Mouse (Mus musculus) lung, embryonic 14.5 days (tissue): ENCODE measurements at regions not wholly inside any gene's neighbourhood (a gene's known extent, or its start where the extent isn't known, plus 50 kb on each side); places are given as distances from the start of the nearest gene placed in this dataset.

Source experiments
- ATAC-seq: fragments of 200-750 bp; cut with Nextera tagmentation; 2 replicates; pipeline ENCODE4 v1.8.0; 2017; ENCODE audit warnings: mild to moderate bottlenecking, moderate TSS enrichment, moderate library complexity; ENCODE audit not compliant: insufficient read depth
- DNase-seq: peaks from one replicate; pipeline ENCODE4 v3.0.0-alpha.2; 2015
- H3K27ac ChIP-seq: fragments of 300-500 bp; sonication (generic); 2 replicates; pipeline ENCODE4 v1.5.1; 2014; ENCODE audit warnings: low read depth, mild to moderate bottlenecking, moderate library complexity
- H3K27me3 ChIP-seq: fragments of 300-500 bp; sonication (generic); 2 replicates; pipeline ENCODE4 v1.6.1; 2014; ENCODE audit warnings: low read length, control low read depth; ENCODE audit not compliant: insufficient read depth
- H3K36me3 ChIP-seq: fragments of 300-500 bp; sonication (generic); 2 replicates; pipeline ENCODE4 v1.6.1; 2014; ENCODE audit warnings: control low read depth; ENCODE audit not compliant: insufficient read depth
- H3K4me1 ChIP-seq: fragments of 300-500 bp; sonication (generic); 2 replicates; pipeline ENCODE4 v1.6.1; 2014; ENCODE audit warnings: antibody characterized with exemption, control low read depth; ENCODE audit not compliant: insufficient read depth
- H3K4me2 ChIP-seq: fragments of 300-500 bp; sonication (generic); 2 replicates; pipeline ENCODE4 v1.6.1; 2014; ENCODE audit warnings: mild to moderate bottlenecking
- H3K4me3 ChIP-seq: fragments of 300-500 bp; sonication (generic); 2 replicates; pipeline ENCODE4 v1.5.1; 2014; ENCODE audit warnings: low read depth, low read length
- H3K9ac ChIP-seq: fragments of 300-500 bp; sonication (generic); 2 replicates; pipeline ENCODE4 v1.6.1; 2014
- H3K9me3 ChIP-seq: fragments of 300-500 bp; sonication (generic); 2 replicates; pipeline ENCODE4 v1.6.1; 2016; ENCODE audit warnings: low read depth, low read length, control low read depth
- CTCF ChIP-seq: IDR thresholded peaks from 2 replicates; pipeline ENCODE4 v1.5.1; 2016; ENCODE audit warnings: antibody characterized with exemption, low read depth
- WGBS: fragments of 180-500 bp; shearing (Covaris S2); extraction: QIAGEN DNeasy Blood & Tissue Kit; methylation state at CpG from one replicate; pipeline ENCODE4 v1.1.7; 2014; 5-methylcytosine and 5-hydroxymethylcytosine counted together

DNA sequence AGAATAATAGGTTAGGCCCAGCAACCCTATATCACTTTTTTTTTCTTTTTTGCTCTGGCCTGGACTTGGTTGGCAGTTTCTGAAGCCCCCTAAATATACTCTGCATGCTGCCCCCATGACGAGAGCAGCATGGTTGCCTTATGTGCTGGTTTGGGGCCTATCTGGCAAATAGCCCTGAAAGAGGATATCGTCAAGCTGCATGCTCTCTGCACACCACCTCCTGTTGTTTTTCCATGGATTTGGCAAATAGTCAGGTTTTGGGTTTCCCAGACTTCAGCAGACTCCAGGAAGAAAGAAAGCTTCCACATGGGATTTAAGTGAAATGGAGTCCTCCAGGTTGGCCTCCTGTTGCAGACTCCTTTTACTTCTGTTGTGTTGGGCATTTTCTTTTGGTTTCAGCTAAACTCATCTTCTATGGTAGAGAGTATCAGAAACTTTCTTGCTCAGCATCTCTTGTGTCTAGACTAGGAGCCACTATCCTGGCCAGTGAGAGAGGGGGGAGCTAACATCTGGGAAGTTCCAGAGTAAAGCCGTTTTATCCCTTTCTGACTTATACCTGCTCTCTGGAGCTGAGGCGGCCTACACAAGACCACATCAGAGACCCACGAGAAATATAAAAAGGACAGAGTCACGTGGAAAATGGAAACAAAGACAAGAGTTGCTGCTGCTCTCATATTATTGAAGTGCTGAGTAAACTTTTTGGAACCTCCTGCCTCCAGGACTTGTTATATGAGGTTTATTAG is 140.4 kb upstream of the Egfl6 start:
- Histone ChIP-seq H3K27ac (no peak overlapping the region), H3K27me3 (0 out of 2 replicates have a peak, but pooled peaks cover 3% of the 10 kb centered on the region), H3K4me3 (no peak overlapping the region), H3K4me2 (no peak overlapping the region), H3K4me1 (no peaks in the 10 kb centered on the region), H3K9ac (no peak overlapping the region), H3K36me3 (no peaks in the 10 kb centered on the region), H3K9me3 (no peaks in the 10 kb centered on the region)
- WGBS: 59% methylated on average over 6 of the region's 6 CpGs
- TF ChIP-seq CTCF: no peak
- DNase-seq (peak; percentile 44), ATAC-seq (no peak)

- no peak for ATAC-seq
- Histone ChIP-seq H3K27ac (no peak overlapping the region), H3K4me1 (no peaks in the 10 kb centered on the region), H3K27me3 (0 out of 2 replicates have a peak, but pooled peaks cover 3% of the 10 kb centered on the region), H3K36me3 (no peaks in the 10 kb centered on the region), H3K9ac (no peak overlapping the region), H3K4me2 (no peak overlapping the region), H3K9me3 (no peaks in the 10 kb centered on the region), H3K4me3 (no peak overlapping the region)
- TF ChIP-seq CTCF: no peak
- no peak for DNase-seq
Observed at GRCm38 (mm10) chrX:166718075-166718474, 132.6 kb upstream of the Egfl6 start.

- DNase-seq (no peak), ATAC-seq (no peak)
- no peak overlapping the region for H3K9ac ChIP-seq
- 81% methylated on average over 2 of the region's 2 CpGs for WGBS
- no peak overlapping the region for H3K27ac ChIP-seq
- no peaks in the 10 kb centered on the region for H3K9me3 ChIP-seq
- H3K27me3 ChIP-seq: no peaks in the 10 kb centered on the region
- H3K4me1 ChIP-seq: no peaks in the 10 kb centered on the region
- no peaks in the 10 kb centered on the region for H3K36me3 ChIP-seq
- TF ChIP-seq CTCF: no peak
- H3K4me2 ChIP-seq: no peak overlapping the region
- H3K4me3 ChIP-seq: no peak overlapping the region
Observed at GRCm38 (mm10) chrX:166709306-166709705, 123.8 kb upstream of the Egfl6 start.

- TF ChIP-seq CTCF: no peak
- no peak for ATAC-seq
- no peak for DNase-seq
- no peaks in the 10 kb centered on the region for H3K36me3 ChIP-seq
- H3K9me3 ChIP-seq: no peaks in the 10 kb centered on the region
- WGBS: 56% methylated on average over 1 of the region's 1 CpGs
- no peaks in the 10 kb centered on the region for H3K27me3 ChIP-seq
- no peak overlapping the region for H3K9ac ChIP-seq
- no peak overlapping the region for H3K4me2 ChIP-seq
- no peak overlapping the region for H3K27ac ChIP-seq
- no peak overlapping the region for H3K4me3 ChIP-seq
- H3K4me1 ChIP-seq: no peaks in the 10 kb centered on the region
Observed at GRCm38 (mm10) chrX:166708106-166708505, 122.6 kb upstream of the Egfl6 start.

- no peak for TF ChIP-seq CTCF
- WGBS: 63% methylated on average over 1 of the region's 1 CpGs
- Histone ChIP-seq H3K9ac (no peak overlapping the region), H3K27ac (no peak overlapping the region), H3K36me3 (no peaks in the 10 kb centered on the region), H3K4me3 (no peak overlapping the region), H3K9me3 (no peaks in the 10 kb centered on the region), H3K27me3 (no peaks in the 10 kb centered on the region), H3K4me2 (no peak overlapping the region), H3K4me1 (no peaks in the 10 kb centered on the region)
- no peak for ATAC-seq
- DNase-seq: peak; percentile 19
Observed at GRCm38 (mm10) chrX:166707029-166707428, 121.5 kb upstream of the Egfl6 start.

- no peak overlapping the region for H3K4me2 ChIP-seq
- no peak overlapping the region for H3K27ac ChIP-seq
- no peak for DNase-seq
- H3K36me3 ChIP-seq: no peaks in the 10 kb centered on the region
- no peak overlapping the region for H3K4me3 ChIP-seq
- H3K9ac ChIP-seq: no peak overlapping the region
- no peak for ATAC-seq
- H3K27me3 ChIP-seq: 0 out of 2 replicates have a peak, but pooled peaks cover 3% of the 10 kb centered on the region
- H3K9me3 ChIP-seq: no peaks in the 10 kb centered on the region
- 88% methylated on average over 2 of the region's 2 CpGs for WGBS
- no peak for TF ChIP-seq CTCF
- no peaks in the 10 kb centered on the region for H3K4me1 ChIP-seq
Observed at GRCm38 (mm10) chrX:166704311-166704710, 118.8 kb upstream of the Egfl6 start.

- DNase-seq: no peak
- TF ChIP-seq CTCF: no peak
- 73% methylated on average over 3 of the region's 3 CpGs for WGBS
Observed at GRCm38 (mm10) chrX:166694219-166694618, 108.7 kb upstream of the Egfl6 start.

More at GRCm38 (mm10) chrX:166694219-166694618, 108.7 kb upstream of the Egfl6 start:
- Histone ChIP-seq H3K27me3 (no peaks in the 10 kb centered on the region), H3K9ac (no peak overlapping the region), H3K9me3 (no peaks in the 10 kb centered on the region), H3K27ac (no peak overlapping the region), H3K4me2 (no peak overlapping the region), H3K4me1 (no peaks in the 10 kb centered on the region), H3K36me3 (no peaks in the 10 kb centered on the region), H3K4me3 (no peak overlapping the region)
- ATAC-seq: no peak
